Mouse (Mus musculus) lung, postnatal 0 days (tissue): ENCODE data around the gene Fga. TPM values are rescaled to one million over a fixed set of nuclear protein-coding genes. Genes with fewer than 3 reads are reported as not detected.

Experiments
- ATAC-seq: fragments of 200-750 bp; cut with Nextera tagmentation; 2 replicates; pipeline ENCODE4 v1.8.0; 2017; ENCODE audit warnings: moderate library complexity
- DNase-seq: peaks from one replicate; pipeline ENCODE4 v3.0.0-alpha.2; 2016; ENCODE audit warnings: low spot score
- H3K27ac ChIP-seq: fragments of 300-500 bp; sonication (generic); 2 replicates; pipeline ENCODE4 v1.5.1; 2014; ENCODE audit warnings: antibody characterized with exemption, mild to moderate bottlenecking, low read length, mixed read lengths
- H3K27me3 ChIP-seq: fragments of 300-500 bp; sonication (generic); replicated peaks from 2 replicates; pipeline ENCODE4 v1.6.1; 2014; ENCODE audit warnings: low read length, mixed read lengths; ENCODE audit not compliant: insufficient read depth
- H3K36me3 ChIP-seq: fragments of 300-500 bp; sonication (generic); 2 replicates; pipeline ENCODE4 v1.6.1; 2014; ENCODE audit warnings: low read length, mixed read lengths; ENCODE audit not compliant: insufficient read depth
- H3K4me1 ChIP-seq: fragments of 300-500 bp; sonication (generic); 2 replicates; pipeline ENCODE4 v1.6.1; 2014; ENCODE audit warnings: antibody characterized with exemption, low read depth, low read length, mixed read lengths; ENCODE audit not compliant: insufficient read depth
- H3K4me2 ChIP-seq: fragments of 300-500 bp; sonication (generic); replicated peaks from 2 replicates; pipeline ENCODE4 v1.6.1; 2014; ENCODE audit warnings: low read depth, mild to moderate bottlenecking, low read length, moderate library complexity, mixed read lengths
- H3K4me3 ChIP-seq: fragments of 300-500 bp; sonication (generic); 2 replicates; pipeline ENCODE4 v1.5.1; 2014; ENCODE audit warnings: low read depth, low read length
- H3K9ac ChIP-seq: fragments of 300-500 bp; sonication (generic); replicated peaks from 2 replicates; pipeline ENCODE4 v1.6.1; 2014; ENCODE audit warnings: low read depth, mild to moderate bottlenecking
- H3K9me3 ChIP-seq: fragments of 300-500 bp; sonication (generic); 2 replicates; pipeline ENCODE4 v1.6.1; 2016; ENCODE audit warnings: low read length, mixed read lengths
- CTCF ChIP-seq: IDR thresholded peaks from 2 replicates; pipeline ENCODE4 v1.5.1; 2016; ENCODE audit warnings: antibody characterized with exemption, mild to moderate bottlenecking
- EP300 ChIP-seq: IDR thresholded peaks from 2 replicates; pipeline ENCODE4 v1.6.1; 2016; ENCODE audit warnings: antibody characterized with exemption, mild to moderate bottlenecking, control low read depth
- WGBS: fragments of 180-500 bp; shearing (Covaris S2); extraction: QIAGEN DNeasy Blood & Tissue Kit; methylation state at CpG from one replicate; pipeline ENCODE4 v1.1.7; 2014; 5-methylcytosine and 5-hydroxymethylcytosine counted together
- polyA plus RNA-seq: library from polyadenylated mRNA; unstranded; fragments of >200 nt; fragmentation: Nextera tagmentation; extraction: Ambion mirVana; gene quantifications from 2 replicates; pipeline ENCODE4 v1.2.1, GENCODE M21; 2015

Fga gene
- polyA plus RNA-seq, 1 experiment from 2014 or later = 0.50 TPM

GRCm38 (mm10) chr3:83057046-83057445, 31.2 kb downstream of the Fga start:
- H3K27me3 ChIP-seq = no peaks in the 10 kb centered on the region
- peaks cover 7% of the 10 kb centered on the region; the same call in 1 of the 2 replicates for H3K4me1 ChIP-seq
- peaks cover 25% of the 10 kb centered on the region; the same call in 1 of the 2 replicates for H3K36me3 ChIP-seq
- H3K9ac ChIP-seq = no peak overlapping the region
- 85% methylated on average over 2 of the region's 2 CpGs for WGBS
- no peak overlapping the region for H3K27ac ChIP-seq
- ATAC-seq (no peak), DNase-seq (no peak)
- H3K4me3 ChIP-seq = no peak overlapping the region
- TF ChIP-seq EP300 (no peak), CTCF (no peak)
- H3K4me2 ChIP-seq = no peak overlapping the region
- no peaks in the 10 kb centered on the region for H3K9me3 ChIP-seq

GRCm38 (mm10) chr3:83067920-83068319, 42.0 kb downstream of the Fga start:
- Histone ChIP-seq H3K9ac (no peak overlapping the region), H3K4me1 (no peaks in the 10 kb centered on the region), H3K27me3 (no peaks in the 10 kb centered on the region), H3K4me2 (no peak overlapping the region), H3K9me3 (no peaks in the 10 kb centered on the region), H3K27ac (peak overlapping the region; percentile 76), H3K4me3 (no peak overlapping the region), H3K36me3 (peaks cover 31% of the 10 kb centered on the region)
- ATAC-seq (peak; percentile 93), DNase-seq (peak; percentile 80)
- WGBS = 63% methylated on average over 9 of the region's 9 CpGs
- TF ChIP-seq CTCF = no peak
- peak; percentile 80; the same call in 1 of the 2 replicates for TF ChIP-seq EP300

- no peak overlapping the region for H3K9ac ChIP-seq
- ATAC-seq (no peak), DNase-seq (no peak)
- H3K9me3 ChIP-seq = no peaks in the 10 kb centered on the region
- H3K27me3 ChIP-seq = no peaks in the 10 kb centered on the region
- no peak overlapping the region for H3K4me3 ChIP-seq
- 0 out of 2 replicates have a peak overlapping the region, but pooled peaks have one; percentile 76 for H3K27ac ChIP-seq
- 93% methylated on average over 13 of the region's 13 CpGs for WGBS
- H3K4me2 ChIP-seq = no peak overlapping the region
- H3K4me1 ChIP-seq = no peaks in the 10 kb centered on the region
- no peak for TF ChIP-seq EP300
- TF ChIP-seq CTCF = no peak
- H3K36me3 ChIP-seq = peaks cover 31% of the 10 kb centered on the region
Measured at GRCm38 (mm10) chr3:83068869-83069268, 43.0 kb downstream of the Fga start.

- TF ChIP-seq EP300 = no peak
- no peak for TF ChIP-seq CTCF
Measured at GRCm38 (mm10) chr3:83070231-83070630, 44.4 kb downstream of the Fga start.

GRCm38 (mm10) chr3:83076563-83076962, 50.7 kb downstream of the Fga start:
- no peaks in the 10 kb centered on the region for H3K27me3 ChIP-seq
- 34% methylated on average over 2 of the region's 3 CpGs for WGBS
- no peak overlapping the region for H3K4me2 ChIP-seq
- no peak overlapping the region for H3K9ac ChIP-seq
- no peaks in the 10 kb centered on the region for H3K4me1 ChIP-seq
- H3K27ac ChIP-seq = no peak overlapping the region
- H3K36me3 ChIP-seq = no peaks in the 10 kb centered on the region
- no peaks in the 10 kb centered on the region for H3K9me3 ChIP-seq
- no peak overlapping the region for H3K4me3 ChIP-seq
- ATAC-seq (0 out of 2 replicates have a peak, but pooled peaks have one; percentile 9), DNase-seq (peak; percentile 55)
- TF ChIP-seq CTCF (0 out of 2 replicates have a peak, but pooled peaks have one; percentile 9), EP300 (no peak)

More at GRCm38 (mm10) chr3:83070231-83070630, 44.4 kb downstream of the Fga start:
- no peaks in the 10 kb centered on the region for H3K9me3 ChIP-seq
- no peaks in the 10 kb centered on the region for H3K27me3 ChIP-seq
- no peak overlapping the region for H3K27ac ChIP-seq
- no peak overlapping the region for H3K4me2 ChIP-seq
- ATAC-seq = no peak
- 78% methylated on average over 4 of the region's 4 CpGs for WGBS
- no peak for DNase-seq
- H3K4me3 ChIP-seq = no peak overlapping the region
- H3K36me3 ChIP-seq = peaks cover 31% of the 10 kb centered on the region
- no peaks in the 10 kb centered on the region for H3K4me1 ChIP-seq
- H3K9ac ChIP-seq = no peak overlapping the region

GRCm38 (mm10) chr3:83080567-83081055, 54.7 kb downstream of the Fga start:
- 2% methylated on average over 11 of the region's 11 CpGs for WGBS
- H3K9me3 ChIP-seq = no peaks in the 10 kb centered on the region
- peak; percentile 99 for TF ChIP-seq CTCF
- TF ChIP-seq EP300 = peak; percentile 89
- H3K4me2 ChIP-seq = peak overlapping the region; percentile 58
- H3K4me1 ChIP-seq = no peaks in the 10 kb centered on the region
- no peaks in the 10 kb centered on the region for H3K27me3 ChIP-seq
- no peaks in the 10 kb centered on the region for H3K36me3 ChIP-seq
- DNase-seq = peak; percentile 92
- H3K9ac ChIP-seq = no peak overlapping the region
- H3K4me3 ChIP-seq = peak overlapping the region; percentile 39
- H3K27ac ChIP-seq = no peak overlapping the region; the same call in 1 of the 2 replicates
- peak; percentile 94 for ATAC-seq

Other genes starting within 250 kb of the Fga start
- 5.9 and 7.6 TPM in 2 replicates for gene Rbm46, start 149.6 kb upstream of the Fga start, polyA plus RNA-seq
- gene Lrat, start 122.1 kb upstream of the Fga start, polyA plus RNA-seq = 0.48 and 0.64 TPM in 2 replicates
- 1.4 and 2.4 TPM in 2 replicates for gene Fgg, start 18.4 kb upstream of the Fga start, polyA plus RNA-seq
- gene Fgb, start 23.8 kb downstream of the Fga start, polyA plus RNA-seq = 0.25 and 0.31 TPM in 2 replicates
- 54.5 and 57.8 TPM in 2 replicates for gene Plrg1, start 29.4 kb downstream of the Fga start, polyA plus RNA-seq
- 0.19 and 0.20 TPM in 2 replicates for gene Dchs2, start 101.9 kb downstream of the Fga start, polyA plus RNA-seq